31 mouse cellular contexts compared by ENCODE assay signal in genomic region chr14:115581256-115581633, GRCm38 (mm10).
"Had no signal": no experiment of that assay in that cellular context is flagged by ENCODE, and none has a peak within 500 bp of the region (broad histone marks: within the 10 kb centered on the region; RNA-seq: fewer than 3 reads in every experiment).

No protein-coding gene starts in this region.

- H3K27ac ChIP-seq: left cerebral cortex, adult 2 months; limb, embryonic 10.5 days; limb, embryonic 12.5 days; limb, embryonic 13.5 days; limb, embryonic 15.5 days; liver, embryonic 12.5 days; liver, embryonic 13.5 days; liver, embryonic 14.5 days; liver, embryonic 15.5 days; lung, embryonic 15.5 days; macrophage; midbrain, embryonic 10.5 days; midbrain, embryonic 12.5 days; midbrain, embryonic 13.5 days; midbrain, embryonic 15.5 days; neural tube, embryonic 12.5 days had no signal

- DNase-seq: left cerebral cortex, postnatal 4 days; liver; liver, embryonic 13.5 days; liver, postnatal 0 days; lung, adult 18-20 months; lung, adult 2 months; lung, postnatal 10 days; lung, postnatal 14 days; lung, postnatal 36 days; lung, postnatal 4 days; midbrain, embryonic 14.5 days had no signal

- H3K27me3 ChIP-seq: limb, embryonic 12.5 days; limb, embryonic 13.5 days; limb, embryonic 15.5 days; liver, embryonic 12.5 days; liver, embryonic 13.5 days; liver, embryonic 15.5 days; lung, embryonic 15.5 days; megakaryocyte, embryonic 14.5 days; midbrain, embryonic 12.5 days; midbrain, embryonic 13.5 days; midbrain, embryonic 15.5 days; neural tube, embryonic 12.5 days had no signal

- H3K4me3 ChIP-seq: left cerebral cortex, adult 2 months; limb, embryonic 10.5 days; limb, embryonic 12.5 days; limb, embryonic 13.5 days; limb, embryonic 15.5 days; liver, embryonic 12.5 days; liver, embryonic 13.5 days; liver, embryonic 15.5 days; lung, embryonic 15.5 days; megakaryocyte, embryonic 14.5 days; midbrain, embryonic 10.5 days; midbrain, embryonic 12.5 days; midbrain, embryonic 13.5 days; midbrain, embryonic 15.5 days; myocyte; neural tube, embryonic 12.5 days had no signal

- H3K36me3 ChIP-seq: limb, embryonic 10.5 days; limb, embryonic 12.5 days; limb, embryonic 13.5 days; limb, embryonic 15.5 days; liver, embryonic 12.5 days; liver, embryonic 13.5 days; liver, embryonic 15.5 days; lung, embryonic 15.5 days; midbrain, embryonic 10.5 days; midbrain, embryonic 12.5 days; midbrain, embryonic 13.5 days; midbrain, embryonic 15.5 days; neural tube, embryonic 12.5 days had no signal

- H3K4me2 ChIP-seq: limb, embryonic 12.5 days; limb, embryonic 13.5 days; limb, embryonic 15.5 days; liver, embryonic 11.5 days; liver, embryonic 12.5 days; liver, embryonic 13.5 days; liver, embryonic 15.5 days; lung, embryonic 15.5 days; midbrain, embryonic 11.5 days; midbrain, embryonic 12.5 days; midbrain, embryonic 13.5 days; midbrain, embryonic 15.5 days; neural tube, embryonic 12.5 days had no signal

- H3K4me1 ChIP-seq: limb, embryonic 10.5 days; limb, embryonic 12.5 days; limb, embryonic 13.5 days; limb, embryonic 15.5 days; liver, embryonic 12.5 days; liver, embryonic 13.5 days; liver, embryonic 15.5 days; lung, embryonic 15.5 days; megakaryocyte, embryonic 14.5 days; midbrain, embryonic 10.5 days; midbrain, embryonic 12.5 days; midbrain, embryonic 13.5 days; midbrain, embryonic 15.5 days; neural tube, embryonic 12.5 days had no signal

- H3K9ac ChIP-seq: limb, embryonic 12.5 days; limb, embryonic 13.5 days; limb, embryonic 15.5 days; liver, embryonic 12.5 days; liver, embryonic 13.5 days; liver, embryonic 14.5 days; liver, embryonic 15.5 days; liver, postnatal 0 days; lung, embryonic 15.5 days; midbrain, embryonic 12.5 days; midbrain, embryonic 13.5 days; midbrain, embryonic 15.5 days; neural tube, embryonic 12.5 days had no signal

- H3K9me3 ChIP-seq: limb, embryonic 10.5 days; limb, embryonic 12.5 days; limb, embryonic 13.5 days; limb, embryonic 15.5 days; liver, embryonic 12.5 days; liver, embryonic 13.5 days; liver, embryonic 15.5 days; lung, embryonic 15.5 days; midbrain, embryonic 10.5 days; midbrain, embryonic 12.5 days; midbrain, embryonic 13.5 days; midbrain, embryonic 15.5 days; neural tube, embryonic 12.5 days had no signal

- ATAC-seq: liver, embryonic 12.5 days; liver, postnatal 0 days; midbrain, embryonic 13.5 days; midbrain, embryonic 15.5 days; midbrain, embryonic 16.5 days had no signal
